26 mouse cellular contexts compared by ENCODE assay signal in genomic region chr14:18983901-18984300, GRCm38 (mm10).
DNase-seq lines count a peak whose midpoint lies in the region; ATAC-seq and TF ChIP-seq lines count a peak whose summit lies in the region.
"Had no signal": no experiment of that assay in that cellular context is flagged by ENCODE, and none has a peak within 500 bp of the region (broad histone marks: within the 10 kb centered on the region; RNA-seq: fewer than 3 reads in every experiment).

No protein-coding gene starts in this region.

- no peak overlapping the region for H3K9ac ChIP-seq in intestine, embryonic 16.5 days (ENCODE audit: low read depth, low read length)
- H3K9ac ChIP-seq: embryonic facial prominence, embryonic 12.5 days; forebrain, embryonic 12.5 days; limb, embryonic 15.5 days; liver, embryonic 14.5 days; lung, embryonic 14.5 days; midbrain, embryonic 12.5 days; neural tube, embryonic 15.5 days; stomach, embryonic 15.5 days had no signal

- H3K4me3 ChIP-seq in layer of hippocampus, adult 2 months: no peak overlapping the region
- H3K4me3 ChIP-seq in intestine, embryonic 16.5 days (ENCODE audit: low read length): no peak overlapping the region
- no peak overlapping the region for H3K4me3 ChIP-seq in cerebellum, adult 2 months (replicated peaks; ENCODE audit: insufficient read depth, low read depth, low read length)
- H3K4me3 ChIP-seq: embryonic facial prominence, embryonic 12.5 days; forebrain, embryonic 12.5 days; gastrocnemius, adult 2 months; limb, embryonic 15.5 days; midbrain, embryonic 12.5 days; neural tube, embryonic 15.5 days; stomach, embryonic 15.5 days had no signal

- H3K36me3 ChIP-seq in intestine, embryonic 16.5 days (ENCODE audit: control insufficient read depth, insufficient read depth, low read length): no peaks in the 10 kb centered on the region
- H3K36me3 ChIP-seq: embryonic facial prominence, embryonic 12.5 days; forebrain, embryonic 12.5 days; limb, embryonic 15.5 days; midbrain, embryonic 12.5 days; neural tube, embryonic 15.5 days; stomach, embryonic 15.5 days had no signal

- ATAC-seq in frontal cortex, adult (ENCODE audit: low TSS enrichment): peak; percentile 95
- ATAC-seq in intestine, embryonic 16.5 days: no peak
- ATAC-seq: CD4-positive, CD25-positive, alpha-beta regulatory T cell, adult 4 months; hindbrain, postnatal 0 days; intestine, postnatal 0 days had no signal

- no peak for TF ChIP-seq POLR2A in cerebellum, adult 2 months (IDR thresholded peaks at IDR 0.05; ENCODE audit: borderline replicate concordance, insufficient read depth, low read length)

- no peak overlapping the region for H3K4me2 ChIP-seq in intestine, embryonic 16.5 days (ENCODE audit: low read depth, low read length)
- H3K4me2 ChIP-seq: embryonic facial prominence, embryonic 12.5 days; forebrain, embryonic 12.5 days; heart, embryonic 11.5 days; limb, embryonic 15.5 days; lung, embryonic 14.5 days; midbrain, embryonic 12.5 days; neural tube, embryonic 15.5 days; stomach, embryonic 15.5 days had no signal

- 86% methylated on average over 3 of the region's 3 CpGs for WGBS in intestine, embryonic 16.5 days
- 76% methylated on average over 3 of the region's 3 CpGs for WGBS in cerebellum, adult 2 months

- H3K9me3 ChIP-seq in intestine, embryonic 16.5 days (ENCODE audit: control insufficient read depth, low read length): no peaks in the 10 kb centered on the region
- H3K9me3 ChIP-seq: embryonic facial prominence, embryonic 12.5 days; forebrain, embryonic 12.5 days; limb, embryonic 15.5 days; midbrain, embryonic 12.5 days; neural tube, embryonic 15.5 days; stomach, embryonic 15.5 days had no signal

- intact Hi-C loops in left cerebral cortex, postnatal 25 days (cut with DNase I): no loop called here

- peak overlapping the region; percentile 72 for H3K27ac ChIP-seq in layer of hippocampus, adult 2 months
- no peak overlapping the region for H3K27ac ChIP-seq in intestine, embryonic 16.5 days (ENCODE audit: low read length)
- H3K27ac ChIP-seq in cerebellum, adult 2 months (ENCODE audit: insufficient read depth, low read length): no peak overlapping the region
- H3K27ac ChIP-seq: embryonic facial prominence, embryonic 12.5 days; forebrain, embryonic 12.5 days; gastrocnemius, adult 2 months; hindbrain, postnatal 0 days; limb, embryonic 15.5 days; liver, embryonic 14.5 days; midbrain, embryonic 12.5 days; neural tube, embryonic 15.5 days; stomach, embryonic 15.5 days had no signal

- DNase-seq in frontal cortex, postnatal 14 days (ENCODE audit: low spot score in 2 of 2): no peak
- DNase-seq in right cerebral cortex, postnatal 10 days (ENCODE audit: low spot score in 2 of 2): peak; percentile 38 to 61
- no peak for DNase-seq in right cerebral cortex, postnatal 4 days
- peak; percentile 24 to 71 for DNase-seq in layer of hippocampus, adult 2 months (ENCODE audit: low spot score in 2 of 2)
- peak; percentile 12 to 66 for DNase-seq in left cerebral cortex, postnatal 25 days (ENCODE audit: low spot score in 2 of 2)
- DNase-seq in cerebellum, adult 2 months: no peak
- DNase-seq: adrenal gland, postnatal 25 days; cerebellum, adult 11-12 months; cerebellum, postnatal 14 days; gastrocnemius, adult 2 months; kidney, postnatal 4 days; lung, embryonic 14.5 days; thymus, adult 2 months had no signal

- H3K27me3 ChIP-seq in intestine, embryonic 16.5 days (replicated peaks; ENCODE audit: control insufficient read depth, insufficient read depth, low read length): no peaks in the 10 kb centered on the region
- no peaks in the 10 kb centered on the region for H3K27me3 ChIP-seq in cerebellum, adult 2 months (ENCODE audit: control insufficient read depth, insufficient read depth, low read length)
- H3K27me3 ChIP-seq: embryonic facial prominence, embryonic 12.5 days; forebrain, embryonic 12.5 days; limb, embryonic 15.5 days; midbrain, embryonic 12.5 days; neural tube, embryonic 15.5 days; stomach, embryonic 15.5 days had no signal

- no peaks in the 10 kb centered on the region for H3K4me1 ChIP-seq in intestine, embryonic 16.5 days (ENCODE audit: control insufficient read depth, insufficient read depth, low read length)
- no peaks in the 10 kb centered on the region for H3K4me1 ChIP-seq in cerebellum, adult 2 months (ENCODE audit: control insufficient read depth, insufficient read depth, low read length)
- H3K4me1 ChIP-seq: embryonic facial prominence, embryonic 12.5 days; limb, embryonic 15.5 days; midbrain, embryonic 12.5 days; neural tube, embryonic 15.5 days; stomach, embryonic 15.5 days had no signal

- no peak for TF ChIP-seq CTCF in layer of hippocampus, adult 2 months (conservative IDR thresholded peaks at IDR 0.05)
- TF ChIP-seq CTCF in cerebellum, adult 2 months (IDR thresholded peaks at IDR 0.05; ENCODE audit: borderline replicate concordance, insufficient read depth, low read depth, low read length): no peak

Comparison
In these comparisons a context has a peak if more than half of its experiments do, and no peak if none do; other contexts are left out.
1. DNase-seq: peak in right cerebral cortex, postnatal 10 days (2 of 2), layer of hippocampus, adult 2 months (2 of 2) and left cerebral cortex, postnatal 25 days (2 of 2); none in frontal cortex, postnatal 14 days (0 of 2), right cerebral cortex, postnatal 4 days (single experiment) and cerebellum, adult 2 months (0 of 2).